Mouse (Mus musculus): ENCODE data around the gene Mpp3. TPM values are rescaled to one million over a fixed set of nuclear protein-coding genes. Genes with fewer than 3 reads are reported as not detected.
A peak's percentile ranks its signal among the peaks of the same experiment; 100 is the strongest.

Gene Mpp3
- polyA plus RNA-seq, 2 experiments, result 4.9 to 15.7 TPM

DNA sequence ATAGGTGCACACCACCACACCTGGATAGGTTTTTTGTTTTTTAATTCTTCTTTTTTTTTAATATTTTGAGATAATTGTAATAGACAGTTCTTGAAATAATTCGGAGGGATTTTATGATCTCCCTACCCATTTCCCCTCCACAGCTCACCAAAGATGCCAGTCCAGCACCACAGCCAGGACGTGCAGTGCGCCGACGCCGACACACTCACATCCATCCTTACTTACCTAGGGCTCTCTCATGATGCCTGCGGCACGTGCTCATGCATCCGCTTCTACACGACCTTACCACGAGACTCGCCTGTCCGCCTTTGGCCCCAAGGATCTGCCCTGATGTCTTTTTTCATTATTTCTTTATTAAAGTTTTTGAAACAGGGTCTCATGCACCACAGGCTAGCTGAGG is 58.4 kb downstream of the Mpp3 start:
- no peak overlapping the region for H3K4me2 ChIP-seq (replicated peaks; ENCODE audit: low read depth, low read length, severe bottlenecking)
- H3K27me3 ChIP-seq (ENCODE audit: control insufficient read depth, insufficient read depth, low read length), result peaks cover 20% of the 10 kb centered on the region
- peaks cover 9% of the 10 kb centered on the region; the same call in 1 of the 2 replicates for H3K4me1 ChIP-seq (ENCODE audit: control insufficient read depth, insufficient read depth, low read length)
- H3K36me3 ChIP-seq (ENCODE audit: control insufficient read depth, insufficient read depth, low read length), result no peaks in the 10 kb centered on the region
- no peak overlapping the region for H3K27ac ChIP-seq (replicated peaks; ENCODE audit: low read depth, low read length)
- 85% methylated on average over 13 of the region's 13 CpGs for WGBS
- ATAC-seq (ENCODE audit: low FRiP score, low read depth) (no peak), DNase-seq (ENCODE audit: low spot score) (no peak)
- TF ChIP-seq POLR2A (IDR thresholded peaks at IDR 0.05; ENCODE audit: borderline replicate concordance, extremely low read depth, insufficient read depth, insufficient read length), result no peak
- no peak overlapping the region for H3K9ac ChIP-seq (ENCODE audit: low read depth, low read length, severe bottlenecking)
- H3K9me3 ChIP-seq (ENCODE audit: control insufficient read depth, low read length), result no peaks in the 10 kb centered on the region
- H3K4me3 ChIP-seq (replicated peaks; ENCODE audit: low read length), result no peak overlapping the region

DNA sequence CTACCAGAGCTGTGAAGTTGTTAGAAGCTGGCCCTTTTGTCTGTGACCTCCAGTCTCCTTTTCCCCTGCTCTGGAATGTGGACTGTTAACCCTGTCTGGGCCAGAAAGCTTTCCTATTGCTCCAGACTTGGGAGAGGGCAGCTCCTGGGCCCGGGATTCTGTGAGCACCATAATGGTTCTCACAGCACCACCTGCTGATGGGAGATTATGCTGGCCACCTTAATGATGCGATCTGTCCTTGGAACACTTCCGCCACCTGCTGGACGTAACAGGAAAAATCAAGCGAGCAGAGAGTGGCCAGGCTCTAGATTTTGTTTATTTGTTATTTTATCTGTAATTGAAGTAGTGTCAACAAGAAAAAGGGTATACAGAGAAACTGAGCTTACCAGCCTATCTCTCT is 59.5 kb downstream of the Mpp3 start:
- under 1% methylated on average over 5 of the region's 5 CpGs for WGBS
- H3K4me1 ChIP-seq (ENCODE audit: control insufficient read depth, insufficient read depth, low read length), result peaks cover 8% of the 10 kb centered on the region

DNA sequence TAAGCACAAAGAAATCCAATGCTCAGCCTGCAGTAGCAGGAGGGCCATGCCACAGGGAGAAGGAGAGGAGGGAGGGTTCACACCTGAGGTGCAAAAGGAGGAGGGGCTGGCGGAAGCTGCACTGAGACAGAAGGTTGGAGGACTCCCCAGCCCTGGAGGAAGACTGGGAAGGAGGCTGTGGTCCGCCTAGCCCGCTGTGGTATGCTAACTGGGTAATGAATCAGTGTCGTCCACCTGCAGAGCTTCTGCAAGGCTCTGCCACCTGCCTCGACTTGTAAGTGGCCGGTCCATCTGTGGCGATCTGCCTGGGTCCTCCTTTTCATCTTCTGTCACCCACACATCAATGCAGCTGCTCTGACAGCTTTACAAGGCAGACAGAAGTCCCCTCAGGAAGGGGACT is 60.0 kb downstream of the Mpp3 start:
- DNase-seq (ENCODE audit: low spot score), result no peak

More for the DNA sequence above, 59.5 kb downstream of the Mpp3 start:
- Histone ChIP-seq H3K27ac (replicated peaks; ENCODE audit: low read depth, low read length) (no peak overlapping the region), H3K27me3 (ENCODE audit: control insufficient read depth, insufficient read depth, low read length) (peaks cover 30% of the 10 kb centered on the region), H3K4me3 (replicated peaks; ENCODE audit: low read length) (no peak overlapping the region), H3K9ac (ENCODE audit: low read depth, low read length, severe bottlenecking) (no peak overlapping the region), H3K36me3 (ENCODE audit: control insufficient read depth, insufficient read depth, low read length) (no peaks in the 10 kb centered on the region), H3K4me2 (replicated peaks; ENCODE audit: low read depth, low read length, severe bottlenecking) (no peak overlapping the region), H3K9me3 (ENCODE audit: control insufficient read depth, low read length) (no peaks in the 10 kb centered on the region)
- peak; percentile 93 for DNase-seq (ENCODE audit: low spot score)
- ATAC-seq (ENCODE audit: low FRiP score, low read depth), result peak; percentile 60
- no peak for TF ChIP-seq POLR2A (IDR thresholded peaks at IDR 0.05; ENCODE audit: borderline replicate concordance, extremely low read depth, insufficient read depth, insufficient read length)

DNA sequence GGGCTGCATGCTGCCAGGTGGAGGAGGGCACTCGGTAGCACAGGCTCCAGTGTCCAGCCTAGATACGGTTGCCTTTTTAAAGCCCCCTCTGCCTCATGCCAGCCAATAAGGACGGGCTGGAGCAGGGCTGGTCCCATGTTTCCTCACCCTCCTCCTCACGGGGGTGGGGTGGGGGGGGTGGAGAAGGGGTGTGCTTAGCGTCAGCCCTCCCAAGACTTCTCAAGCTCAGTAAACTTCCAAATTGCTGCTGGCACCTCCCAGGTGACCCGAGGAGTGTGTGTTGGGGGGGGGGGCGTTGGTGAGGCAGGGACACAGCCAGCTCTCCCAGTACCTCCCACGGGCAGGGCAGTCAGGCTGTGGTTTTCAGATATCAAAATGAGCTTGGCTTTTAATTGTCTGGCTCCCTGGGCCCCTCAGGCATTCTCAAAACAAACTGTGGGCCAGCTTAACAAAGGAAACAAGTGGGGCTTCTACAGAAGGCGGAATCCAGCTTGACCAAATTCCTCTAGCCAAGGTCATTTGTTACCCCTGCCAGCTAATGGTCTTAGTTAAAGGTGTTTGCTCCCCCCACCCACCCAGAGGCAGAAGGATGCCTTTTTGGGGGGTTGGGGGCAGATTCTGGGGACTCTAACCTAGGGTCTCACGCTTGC is 61.2 kb downstream of the Mpp3 start, which contains the start of gene Sost:
Gene Sost, minus strand, starts transcription at position 51 of the 650 bp plus-strand sequence.
- H3K4me3 ChIP-seq (replicated peaks; ENCODE audit: low read length), result no peak within 1 kb of the TSS
- H3K4me2 ChIP-seq (replicated peaks; ENCODE audit: low read depth, low read length, severe bottlenecking), result no peak within 1 kb of the TSS
- H3K9me3 ChIP-seq (ENCODE audit: control insufficient read depth, low read length), result no peaks in the 10 kb centered on the region
- WGBS, result 23% methylated on average over 10 of the region's 10 CpGs
- no peak within 1 kb of the TSS for H3K27ac ChIP-seq (replicated peaks; ENCODE audit: low read depth, low read length)
- ATAC-seq (ENCODE audit: low FRiP score, low read depth) (no peak), DNase-seq (ENCODE audit: low spot score) (no peak)
- TF ChIP-seq POLR2A (IDR thresholded peaks at IDR 0.05; ENCODE audit: borderline replicate concordance, extremely low read depth, insufficient read depth, insufficient read length), result no peak
- H3K36me3 ChIP-seq (ENCODE audit: control insufficient read depth, insufficient read depth, low read length), result no peaks in the 10 kb centered on the region
- peaks cover 47% of the 10 kb centered on the region for H3K27me3 ChIP-seq (ENCODE audit: control insufficient read depth, insufficient read depth, low read length)
- H3K4me1 ChIP-seq (ENCODE audit: control insufficient read depth, insufficient read depth, low read length), result peaks cover 11% of the 10 kb centered on the region
- no peak within 1 kb of the TSS for H3K9ac ChIP-seq (ENCODE audit: low read depth, low read length, severe bottlenecking)

More for the DNA sequence above, 60.0 kb downstream of the Mpp3 start:
- TF ChIP-seq POLR2A (IDR thresholded peaks at IDR 0.05; ENCODE audit: borderline replicate concordance, extremely low read depth, insufficient read depth, insufficient read length), result no peak
- Histone ChIP-seq H3K4me1 (ENCODE audit: control insufficient read depth, insufficient read depth, low read length) (peaks cover 7% of the 10 kb centered on the region), H3K36me3 (ENCODE audit: control insufficient read depth, insufficient read depth, low read length) (no peaks in the 10 kb centered on the region), H3K27me3 (ENCODE audit: control insufficient read depth, insufficient read depth, low read length) (peaks cover 35% of the 10 kb centered on the region), H3K27ac (replicated peaks; ENCODE audit: low read depth, low read length) (no peak overlapping the region), H3K9me3 (ENCODE audit: control insufficient read depth, low read length) (no peaks in the 10 kb centered on the region), H3K9ac (ENCODE audit: low read depth, low read length, severe bottlenecking) (no peak overlapping the region), H3K4me3 (replicated peaks; ENCODE audit: low read length) (no peak overlapping the region), H3K4me2 (replicated peaks; ENCODE audit: low read depth, low read length, severe bottlenecking) (no peak overlapping the region)
- ATAC-seq (ENCODE audit: low FRiP score, low read depth), result no peak
- 11% methylated on average over 7 of the region's 7 CpGs for WGBS

DNA sequence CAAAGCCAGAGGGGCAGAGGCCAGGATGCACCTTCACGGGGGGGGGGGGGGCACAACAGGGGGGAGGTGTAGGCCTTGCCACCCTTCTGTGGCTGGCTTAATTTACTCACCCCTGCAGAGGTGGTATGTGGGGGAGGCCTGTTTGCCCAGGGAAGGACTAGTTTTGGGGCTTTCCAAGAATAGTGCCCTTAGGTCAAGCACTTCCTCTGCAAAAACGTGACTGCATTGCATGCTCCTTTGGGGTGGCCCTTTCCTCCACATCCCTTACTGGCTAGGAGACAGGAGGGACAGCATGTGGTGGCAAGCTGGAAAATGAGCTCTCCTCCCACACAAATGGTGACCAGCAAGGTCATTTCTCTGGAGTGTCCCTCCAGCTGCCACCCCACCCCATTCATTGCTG is 62.7 kb downstream of the Mpp3 start:
- Histone ChIP-seq H3K27me3 (ENCODE audit: control insufficient read depth, insufficient read depth, low read length) (peaks cover 55% of the 10 kb centered on the region), H3K27ac (replicated peaks; ENCODE audit: low read depth, low read length) (no peak overlapping the region), H3K4me3 (replicated peaks; ENCODE audit: low read length) (no peak overlapping the region), H3K9ac (ENCODE audit: low read depth, low read length, severe bottlenecking) (no peak overlapping the region), H3K4me1 (ENCODE audit: control insufficient read depth, insufficient read depth, low read length) (peaks cover 11% of the 10 kb centered on the region), H3K36me3 (ENCODE audit: control insufficient read depth, insufficient read depth, low read length) (no peaks in the 10 kb centered on the region), H3K4me2 (replicated peaks; ENCODE audit: low read depth, low read length, severe bottlenecking) (no peak overlapping the region), H3K9me3 (ENCODE audit: control insufficient read depth, low read length) (no peaks in the 10 kb centered on the region)
- WGBS, result 9% methylated on average over 2 of the region's 2 CpGs
- no peak for TF ChIP-seq POLR2A (IDR thresholded peaks at IDR 0.05; ENCODE audit: borderline replicate concordance, extremely low read depth, insufficient read depth, insufficient read length)
- DNase-seq (ENCODE audit: low spot score), result no peak
- no peak for ATAC-seq (ENCODE audit: low FRiP score, low read depth)
